Mouse (Mus musculus): ENCODE data around the gene Cdc20. TPM values are rescaled to one million over a fixed set of nuclear protein-coding genes. Genes with fewer than 3 reads are reported as not detected.

Cdc20 gene
- polyA plus RNA-seq, 1 experiment = 104 TPM

GRCm38 (mm10) chr4:118445781-118446414 is 8.7 kb upstream of the Cdc20 start:
- Histone ChIP-seq H3K27me3 (replicated peaks) (no peaks in the 10 kb centered on the region), H3K36me3 (replicated peaks; ENCODE audit: low read length) (peaks cover 95% of the 10 kb centered on the region), H3K9me3 (no peaks in the 10 kb centered on the region), H3K4me1 (peaks cover 81% of the 10 kb centered on the region), H3K4me3 (replicated peaks) (no peak overlapping the region)
- TF ChIP-seq GATA1 (IDR thresholded peaks at IDR 0.05; ENCODE audit: borderline replicate concordance, low read length) (no peak), FLI1 (IDR thresholded peaks at IDR 0.05; ENCODE audit: low read length) (no peak)

- H3K4me1 ChIP-seq = peaks cover 81% of the 10 kb centered on the region
- peaks cover 87% of the 10 kb centered on the region for H3K36me3 ChIP-seq (replicated peaks; ENCODE audit: low read length)
- H3K27me3 ChIP-seq (replicated peaks) = no peaks in the 10 kb centered on the region
- H3K4me3 ChIP-seq (replicated peaks) = no peak overlapping the region
- H3K9me3 ChIP-seq = no peaks in the 10 kb centered on the region
- no peak for TF ChIP-seq GATA1 (IDR thresholded peaks at IDR 0.05; ENCODE audit: borderline replicate concordance, low read length)
- no peak for TF ChIP-seq FLI1 (IDR thresholded peaks at IDR 0.05; ENCODE audit: low read length)
These were observed 7.9 kb upstream of the Cdc20 start for GRCm38 (mm10) chr4:118445088-118445487.

GRCm38 (mm10) chr4:118437829-118438253 is 689 bp upstream of the Cdc20 start:
- TF ChIP-seq FLI1 (IDR thresholded peaks at IDR 0.05; ENCODE audit: low read length) (no peak), GATA1 (IDR thresholded peaks at IDR 0.05; ENCODE audit: borderline replicate concordance, low read length) (no peak)
- peaks cover 46% of the 10 kb centered on the region for H3K36me3 ChIP-seq (replicated peaks; ENCODE audit: low read length)

GRCm38 (mm10) chr4:118432332-118432731 is 4.8 kb downstream of the Cdc20 start:
- Histone ChIP-seq H3K36me3 (replicated peaks; ENCODE audit: low read length) (peaks cover 69% of the 10 kb centered on the region), H3K4me3 (replicated peaks) (no peak overlapping the region), H3K4me1 (peaks cover 87% of the 10 kb centered on the region), H3K27me3 (replicated peaks) (no peaks in the 10 kb centered on the region), H3K9me3 (no peaks in the 10 kb centered on the region)
- TF ChIP-seq GATA1 (IDR thresholded peaks at IDR 0.05; ENCODE audit: borderline replicate concordance, low read length) (no peak), FLI1 (IDR thresholded peaks at IDR 0.05; ENCODE audit: low read length) (no peak)

More at GRCm38 (mm10) chr4:118437829-118438253, 689 bp upstream of the Cdc20 start:
- Histone ChIP-seq H3K27me3 (replicated peaks) (no peaks in the 10 kb centered on the region), H3K4me3 (replicated peaks) (peak overlapping the region; percentile 97), H3K9me3 (no peaks in the 10 kb centered on the region), H3K4me1 (peaks cover 82% of the 10 kb centered on the region)

GRCm38 (mm10) chr4:118429215-118429895 is 7.8 kb downstream of the Cdc20 start:
- Histone ChIP-seq H3K9me3 (no peaks in the 10 kb centered on the region), H3K27me3 (replicated peaks) (no peaks in the 10 kb centered on the region), H3K36me3 (replicated peaks; ENCODE audit: low read length) (peaks cover 66% of the 10 kb centered on the region), H3K4me3 (replicated peaks) (peak overlapping the region; percentile 98), H3K4me1 (peaks cover 84% of the 10 kb centered on the region)
- TF ChIP-seq GATA1 (IDR thresholded peaks at IDR 0.05; ENCODE audit: borderline replicate concordance, low read length) (no peak), FLI1 (IDR thresholded peaks at IDR 0.05; ENCODE audit: low read length) (no peak)

GRCm38 (mm10) chr4:118428531-118429214 is 8.5 kb downstream of the Cdc20 start:
- Histone ChIP-seq H3K4me1 (peaks cover 84% of the 10 kb centered on the region), H3K27me3 (replicated peaks) (no peaks in the 10 kb centered on the region), H3K4me3 (replicated peaks) (peak overlapping the region; percentile 98), H3K9me3 (no peaks in the 10 kb centered on the region), H3K36me3 (replicated peaks; ENCODE audit: low read length) (peaks cover 66% of the 10 kb centered on the region)
- TF ChIP-seq GATA1 (IDR thresholded peaks at IDR 0.05; ENCODE audit: borderline replicate concordance, low read length) (no peak; the same call in 2 of the 3 replicates), FLI1 (IDR thresholded peaks at IDR 0.05; ENCODE audit: low read length) (no peak)

GRCm38 (mm10) chr4:118427768-118428451 is 9.2 kb downstream of the Cdc20 start, which contains the start of gene Elovl1:
Gene Elovl1, plus strand, starts transcription at chr4:118428093.
- TF ChIP-seq FLI1 (IDR thresholded peaks at IDR 0.05; ENCODE audit: low read length) = no peak
- TF ChIP-seq GATA1 (IDR thresholded peaks at IDR 0.05; ENCODE audit: borderline replicate concordance, low read length) = no peak
- peaks cover 64% of the 10 kb centered on the region for H3K36me3 ChIP-seq (replicated peaks; ENCODE audit: low read length)
- peaks cover 78% of the 10 kb centered on the region for H3K4me1 ChIP-seq
- H3K27me3 ChIP-seq (replicated peaks) = no peaks in the 10 kb centered on the region
- H3K4me3 ChIP-seq (replicated peaks) = peak within 1 kb of the TSS; percentile 98
- H3K9me3 ChIP-seq = no peaks in the 10 kb centered on the region

GRCm38 (mm10) chr4:118427415-118427767 is 9.8 kb downstream of the Cdc20 start:
- H3K4me1 ChIP-seq = peaks cover 76% of the 10 kb centered on the region
- TF ChIP-seq GATA1 (IDR thresholded peaks at IDR 0.05; ENCODE audit: borderline replicate concordance, low read length) (no peak), FLI1 (IDR thresholded peaks at IDR 0.05; ENCODE audit: low read length) (no peak)
- peak overlapping the region; percentile 98 for H3K4me3 ChIP-seq (replicated peaks)
- H3K27me3 ChIP-seq (replicated peaks) = no peaks in the 10 kb centered on the region
- H3K9me3 ChIP-seq = no peaks in the 10 kb centered on the region
- H3K36me3 ChIP-seq (replicated peaks; ENCODE audit: low read length) = peaks cover 63% of the 10 kb centered on the region

- TF ChIP-seq FLI1 (IDR thresholded peaks at IDR 0.05; ENCODE audit: low read length) (no peak), GATA1 (IDR thresholded peaks at IDR 0.05; ENCODE audit: borderline replicate concordance, low read length) (no peak)
- Histone ChIP-seq H3K27me3 (replicated peaks) (no peaks in the 10 kb centered on the region), H3K4me1 (peaks cover 56% of the 10 kb centered on the region), H3K4me3 (replicated peaks) (no peak overlapping the region), H3K9me3 (no peaks in the 10 kb centered on the region), H3K36me3 (replicated peaks; ENCODE audit: low read length) (peaks cover 60% of the 10 kb centered on the region)
These were observed 11.8 kb downstream of the Cdc20 start for GRCm38 (mm10) chr4:118425374-118425773.

Measured in megakaryocyte, embryonic 14.5 days (primary cell).